Mouse (Mus musculus) spleen, embryonic (tissue): ENCODE results near the gene Ncbp1.

ENCODE experiments used
- CTCF ChIA-PET: fragments of 350-600 bp; sonication (Branson Sonifier 250); formaldehyde crosslinking; loops from one replicate; lab custom pipeline; 2022; lab: Charles Lee

Ncbp1 gene

GRCm38 (mm10) chr4:46138287-46139222 lies at the start of gene Ncbp1, which contains the start of gene Tstd2:
TSS of gene Ncbp1 (plus strand) at chr4:46138613.
TSS of gene Tstd2 (minus strand) at chr4:46138694.
- CTCF ChIA-PET: interaction anchor here (0.6 to 1.1 kb wide), 2 partner anchors 43 to 723 kb away, joined by 3 to 5 read pairs; no protein-coding TSS in a partner anchor

- CTCF ChIA-PET: interaction anchor here (0.6 kb wide), 1 partner anchor 141 kb away, joined by 3 read pairs; no protein-coding TSS in a partner anchor
Measured at GRCm38 (mm10) chr4:46089524-46090125, 48.8 kb upstream of the Ncbp1 start.

DNA sequence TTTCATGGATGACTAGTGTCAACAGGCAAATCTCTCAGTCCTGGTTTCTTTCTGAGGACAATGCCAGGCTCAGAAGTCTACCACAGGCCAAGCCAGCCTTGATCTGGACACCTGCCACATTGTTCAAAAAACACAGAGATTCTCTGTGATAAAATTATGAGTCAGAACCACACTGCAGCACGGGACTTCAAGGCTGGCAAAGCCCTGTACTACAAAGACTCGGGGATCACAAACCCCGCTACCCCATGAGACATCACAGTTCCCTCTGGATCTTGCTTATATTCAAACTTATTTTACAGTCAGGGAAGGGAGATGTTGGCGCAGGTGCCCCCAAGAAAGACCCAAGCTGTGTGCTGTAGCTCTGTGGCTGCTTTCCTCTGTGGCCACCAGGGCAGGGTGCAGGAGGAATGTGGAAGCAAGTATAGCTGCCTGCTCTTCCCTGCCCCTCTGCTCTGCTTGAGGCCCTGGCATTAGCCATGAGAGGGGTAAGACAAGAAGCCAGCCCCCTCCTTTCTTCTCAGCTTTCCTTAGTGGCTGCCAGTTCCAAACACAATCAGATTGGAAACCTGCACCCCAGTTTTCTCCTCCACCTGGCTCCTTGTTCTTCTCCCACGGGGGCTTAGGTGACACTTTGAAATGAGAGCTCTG lies 45.9 kb upstream of the Ncbp1 start:
- CTCF ChIA-PET: no interaction called here

GRCm38 (mm10) chr4:46094916-46095825 lies 43.2 kb upstream of the Ncbp1 start:
- CTCF ChIA-PET: no interaction called here

DNA sequence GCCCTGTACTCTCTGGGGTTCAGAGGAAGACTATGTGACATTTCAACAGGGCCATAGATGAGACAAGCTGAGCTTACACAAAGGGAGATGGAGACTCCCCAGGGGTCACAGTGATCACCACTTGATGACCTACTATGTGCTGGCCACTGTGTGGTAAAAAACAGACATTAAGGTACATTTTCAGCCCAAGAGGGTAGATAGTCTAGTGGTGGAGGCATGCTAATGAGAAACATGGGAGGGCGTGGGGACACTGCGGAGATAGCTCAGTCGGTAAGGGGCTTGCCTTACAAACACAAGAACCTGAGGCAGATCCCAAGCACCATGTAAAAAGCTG lies 42.6 kb upstream of the Ncbp1 start:
- CTCF ChIA-PET: no interaction called here

- CTCF ChIA-PET: no interaction called here
Measured at GRCm38 (mm10) chr4:46096546-46096945, 41.9 kb upstream of the Ncbp1 start.

DNA sequence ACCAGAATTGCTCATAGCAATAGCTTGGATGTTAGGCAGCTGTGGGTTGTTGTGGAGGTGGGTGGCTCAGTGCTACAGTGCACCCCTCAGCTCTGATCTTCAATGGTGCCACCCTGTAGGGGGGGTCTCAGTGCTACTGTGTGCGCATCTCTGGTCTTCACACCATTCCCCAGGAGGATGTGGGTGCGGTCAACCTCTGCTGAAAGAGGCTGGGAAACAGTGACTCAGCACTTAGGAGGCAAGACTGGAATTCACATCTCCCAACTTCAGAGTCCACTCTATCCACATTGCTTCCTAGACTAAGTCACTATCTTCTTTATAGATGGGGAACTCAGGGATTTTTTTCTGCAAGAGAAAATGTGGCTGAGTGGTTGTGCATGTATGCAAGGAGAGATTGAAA lies 40.8 kb upstream of the Ncbp1 start:
- CTCF ChIA-PET: no interaction called here

DNA sequence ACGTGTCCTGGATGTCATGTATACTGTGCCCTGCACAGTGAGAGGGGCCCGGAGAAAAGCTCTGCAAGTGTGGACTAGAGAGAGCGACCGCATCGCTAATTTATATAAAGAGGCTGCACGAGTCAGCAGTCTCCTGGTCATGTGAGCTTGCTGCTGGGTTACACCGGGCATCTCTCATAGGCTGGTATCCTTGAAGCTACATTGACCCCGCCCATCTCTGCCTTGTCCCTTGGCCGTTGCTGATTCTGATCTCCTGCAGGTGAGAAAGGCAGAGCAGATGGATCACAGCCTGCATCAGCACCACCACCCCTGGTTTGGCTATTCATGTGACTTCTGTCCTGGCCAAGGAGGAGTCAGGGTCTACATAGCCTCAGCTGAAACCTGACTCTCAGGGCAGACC lies 39.3 kb upstream of the Ncbp1 start:
- CTCF ChIA-PET: no interaction called here

DNA sequence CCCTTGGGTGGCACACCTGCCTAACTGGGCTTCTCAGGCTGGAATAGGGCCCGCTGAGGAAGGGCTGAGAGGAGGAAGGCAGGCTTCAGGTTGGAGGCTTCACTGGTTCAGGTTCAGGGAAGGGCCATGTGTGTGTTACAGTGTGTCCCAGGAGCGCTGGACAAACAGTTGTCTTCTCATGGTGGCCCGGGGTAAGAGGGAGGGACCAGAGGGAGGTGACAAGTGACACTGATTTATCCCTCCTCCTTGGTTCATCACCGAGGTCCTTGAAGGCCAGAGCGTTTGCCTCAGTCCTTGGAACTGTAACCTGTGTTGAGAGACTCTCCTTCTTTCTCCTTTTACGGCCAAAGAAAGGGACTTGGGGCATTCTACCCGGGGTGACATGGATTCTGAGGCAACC lies 37.9 kb upstream of the Ncbp1 start:
- CTCF ChIA-PET: no interaction called here

DNA sequence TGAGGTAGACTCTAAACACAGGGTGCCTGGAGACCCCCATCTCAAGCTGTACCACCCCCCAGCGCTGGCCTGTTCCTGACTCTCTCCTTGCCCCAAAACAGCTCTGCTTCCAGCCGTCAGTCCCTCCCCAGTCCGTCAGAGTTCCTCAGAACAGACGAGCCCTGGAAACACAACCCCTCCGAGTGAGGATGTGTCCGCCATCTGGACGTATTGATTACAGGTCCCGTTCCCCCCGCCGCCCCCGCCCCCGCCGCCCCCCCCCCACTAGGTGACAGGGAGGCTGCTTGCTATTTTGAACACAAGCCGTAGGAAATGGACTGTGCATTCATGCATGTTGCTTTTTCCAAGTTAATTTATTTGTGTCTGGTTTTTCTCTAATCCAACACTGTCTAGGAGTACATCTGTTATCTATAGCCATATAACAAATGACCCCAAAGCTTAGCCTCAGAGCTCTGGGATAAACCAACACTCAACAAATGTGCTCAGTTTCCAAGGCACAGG lies 37.2 kb upstream of the Ncbp1 start:
- CTCF ChIA-PET: no interaction called here

DNA sequence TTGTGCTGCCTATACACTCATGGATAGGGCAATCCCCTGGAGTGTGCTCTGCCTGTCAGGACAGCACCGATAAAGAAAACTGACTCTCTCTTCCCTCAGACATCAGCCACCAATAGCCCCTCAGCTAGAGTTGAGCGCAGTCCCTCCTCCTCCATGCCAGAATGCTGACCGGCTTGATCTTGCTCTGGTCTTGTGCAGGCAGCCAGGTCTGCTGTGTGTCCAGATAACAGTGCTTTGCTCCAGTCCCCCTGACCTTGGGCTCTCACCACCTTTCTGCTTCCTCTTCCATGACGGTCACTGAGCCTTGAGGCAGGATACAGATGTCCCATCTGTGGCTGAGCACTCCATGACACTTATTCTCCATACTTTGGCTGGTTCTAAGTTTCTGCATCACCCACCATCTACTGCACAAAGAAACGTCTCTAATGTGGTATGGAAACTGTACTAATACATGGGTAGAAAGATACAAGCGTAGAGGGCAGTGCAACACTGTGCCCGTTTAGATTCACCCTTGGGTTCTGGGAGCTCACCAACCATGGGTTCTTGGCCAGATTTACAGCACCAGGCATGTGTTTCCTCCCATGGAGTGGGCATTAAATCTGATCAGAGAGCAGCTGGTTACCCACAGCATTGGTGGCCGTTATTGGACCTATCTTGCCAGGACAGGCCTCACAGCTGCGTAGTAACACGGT lies 36.2 kb upstream of the Ncbp1 start:
- CTCF ChIA-PET: interaction anchor here (0.7 kb wide), 1 partner anchor 14 kb away, joined by 3 read pairs; no protein-coding TSS in a partner anchor

DNA sequence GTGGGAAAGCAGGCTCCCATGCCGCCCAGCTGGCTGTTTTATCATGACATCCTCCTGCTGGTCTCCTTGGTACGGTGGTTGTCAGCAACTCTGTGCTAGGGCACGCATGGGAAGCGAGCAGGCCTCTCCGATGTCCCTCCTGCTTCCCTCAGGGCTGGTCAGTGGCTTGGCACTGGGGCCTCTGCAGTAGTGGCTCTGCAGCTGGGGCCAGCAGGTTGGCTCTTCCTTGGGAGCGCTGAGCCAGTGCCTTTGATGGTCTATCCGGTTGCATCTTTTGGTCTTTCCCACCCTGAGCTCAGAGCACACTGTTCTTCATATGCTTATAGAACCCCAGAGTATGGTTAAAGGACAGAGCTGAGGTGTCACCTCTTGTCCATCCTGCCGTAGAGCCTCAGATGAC lies 28.3 kb upstream of the Ncbp1 start:
- CTCF ChIA-PET: no interaction called here

DNA sequence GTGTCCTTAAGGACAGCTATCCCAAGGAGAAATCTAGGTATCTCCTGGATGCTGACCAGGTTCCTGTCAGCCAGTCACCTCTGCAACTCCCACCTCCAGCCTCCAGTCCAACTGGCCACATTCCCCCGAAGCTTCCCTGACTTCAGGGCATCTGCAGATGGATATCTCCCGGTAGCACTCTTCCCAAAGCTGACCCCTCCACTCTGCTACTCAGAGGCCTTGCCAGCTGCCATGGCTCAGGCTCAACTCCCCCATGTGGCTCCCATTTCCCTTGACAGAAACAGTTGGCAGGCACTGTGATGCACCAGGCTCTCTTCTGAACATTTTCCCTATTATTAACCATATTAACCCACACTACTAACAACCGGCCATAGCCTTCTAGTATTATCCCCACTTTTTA lies 27.1 kb upstream of the Ncbp1 start:
- CTCF ChIA-PET: no interaction called here

- CTCF ChIA-PET: no interaction called here
Measured at GRCm38 (mm10) chr4:46115308-46115707, 23.1 kb upstream of the Ncbp1 start.

- CTCF ChIA-PET: interaction anchor here (0.5 kb wide), 1 partner anchor 14 kb away, joined by 3 read pairs; no protein-coding TSS in a partner anchor
Measured at GRCm38 (mm10) chr4:46116544-46117175, 21.8 kb upstream of the Ncbp1 start.

DNA sequence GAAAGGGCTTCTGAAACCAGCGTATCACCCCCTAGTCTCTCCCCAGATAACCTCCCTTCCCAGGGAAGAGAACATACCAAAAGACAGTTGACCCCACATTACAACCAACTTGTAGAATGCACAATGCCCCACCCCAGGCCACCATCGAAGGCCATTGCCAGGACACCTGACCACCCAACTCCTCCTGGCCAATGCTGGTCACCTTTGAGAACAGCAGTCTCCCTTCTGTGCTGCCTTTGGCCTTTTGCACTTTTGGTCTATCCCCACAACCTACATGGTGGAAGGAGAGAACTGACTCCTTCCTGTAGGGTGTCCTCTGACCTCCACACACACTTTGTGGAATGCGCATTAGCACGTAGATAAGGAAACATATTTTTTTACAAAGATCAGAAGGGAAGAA lies 20.9 kb upstream of the Ncbp1 start:
- CTCF ChIA-PET: no interaction called here

DNA sequence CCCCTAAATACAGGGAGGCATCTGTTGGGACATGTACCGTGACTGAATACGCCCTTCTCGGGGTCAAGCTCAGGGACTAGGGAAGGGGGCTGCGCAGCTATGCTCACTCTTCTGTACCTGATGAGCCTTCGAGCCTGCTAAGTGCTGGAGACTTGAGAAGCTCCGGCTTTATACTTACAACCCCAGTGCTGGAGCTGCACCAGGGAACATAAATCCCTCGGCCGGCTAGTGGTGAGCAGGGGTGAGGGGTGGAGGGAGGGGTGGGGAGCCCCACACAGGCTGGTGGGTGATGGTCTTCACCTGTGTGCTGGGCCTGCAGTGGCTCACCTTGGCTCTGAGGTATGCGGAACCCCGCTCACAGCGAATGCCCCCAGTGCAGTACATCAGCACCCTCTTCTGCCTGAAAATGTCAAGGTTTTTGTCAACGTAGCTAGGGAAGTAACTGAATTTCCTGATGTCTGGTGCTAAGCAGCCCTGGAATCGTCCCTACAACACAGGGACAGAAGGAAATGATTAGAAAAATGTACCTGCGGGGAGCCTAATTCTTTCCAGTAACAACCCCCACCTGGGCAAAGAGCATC lies 18.8 kb upstream of the Ncbp1 start:
- CTCF ChIA-PET: no interaction called here

DNA sequence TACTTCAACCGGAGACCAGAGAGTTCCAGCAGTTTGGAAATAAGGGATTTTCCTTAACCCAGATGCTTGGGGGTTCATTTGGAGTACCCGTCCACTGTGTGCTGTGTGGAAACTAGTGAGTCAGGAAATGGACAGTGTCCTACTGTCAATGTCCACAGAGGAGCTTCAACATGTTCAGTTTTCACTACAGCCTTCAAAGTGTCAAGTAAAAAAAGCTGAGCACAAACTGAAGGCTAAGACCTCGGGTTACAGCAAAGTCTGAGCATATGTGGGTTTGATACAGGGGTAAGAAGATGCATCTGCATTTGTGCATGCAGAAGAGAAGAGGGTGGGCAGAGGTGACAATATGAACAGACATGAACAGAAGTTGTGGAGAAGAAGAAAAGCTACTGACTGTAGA lies 17.6 kb upstream of the Ncbp1 start:
- CTCF ChIA-PET: interaction anchor here (0.6 kb wide), 1 partner anchor 184 kb away, joined by 3 read pairs; no protein-coding TSS in a partner anchor

- CTCF ChIA-PET: no interaction called here
Measured at GRCm38 (mm10) chr4:46123358-46123757, 15.1 kb upstream of the Ncbp1 start.
